Mouse (Mus musculus) heart, postnatal 0 days (tissue): ENCODE data around the gene Hmgb1. TPM values are rescaled to one million over a fixed set of nuclear protein-coding genes. Genes with fewer than 3 reads are reported as not detected.

ENCODE experiments used
- ATAC-seq: fragments of 200-750 bp; cut with Nextera tagmentation; 2 replicates; pipeline ENCODE4 v1.8.0; 2017; ENCODE audit warnings: low read depth, moderate number of reproducible peaks, moderate library complexity; ENCODE audit not compliant: insufficient read depth
- DNase-seq: peaks from one replicate; pipeline ENCODE4 v3.0.0-alpha.2; 2016; ENCODE audit warnings: low spot score
- H3K27ac ChIP-seq: fragments of 300-500 bp; sonication (generic); 2 replicates; pipeline ENCODE4 v1.5.1; 2014; ENCODE audit warnings: low read depth, mild to moderate bottlenecking
- H3K27me3 ChIP-seq: fragments of 300-500 bp; sonication (generic); 2 replicates; pipeline ENCODE4 v1.6.1; 2014; ENCODE audit warnings: low read length, mixed read lengths; ENCODE audit not compliant: control insufficient read depth, insufficient read depth
- H3K36me3 ChIP-seq: fragments of 300-500 bp; sonication (generic); replicated peaks from 2 replicates; pipeline ENCODE4 v1.6.1; 2014; ENCODE audit warnings: low read length, mixed read lengths; ENCODE audit not compliant: control insufficient read depth, insufficient read depth
- H3K4me1 ChIP-seq: fragments of 300-500 bp; sonication (generic); 2 replicates; pipeline ENCODE4 v1.6.1; 2014; ENCODE audit warnings: antibody characterized with exemption; ENCODE audit not compliant: control insufficient read depth, insufficient read depth
- H3K4me2 ChIP-seq: fragments of 300-500 bp; sonication (generic); 2 replicates; pipeline ENCODE4 v1.6.1; 2014; ENCODE audit warnings: low read depth, mild to moderate bottlenecking, low read length, moderate library complexity
- H3K4me3 ChIP-seq: fragments of 300-500 bp; sonication (generic); 2 replicates; pipeline ENCODE4 v1.5.1; 2014; ENCODE audit warnings: low read depth, low read length
- H3K9ac ChIP-seq: fragments of 300-500 bp; sonication (generic); replicated peaks from 2 replicates; pipeline ENCODE4 v1.6.1; 2014; ENCODE audit warnings: low read depth, low read length, mixed read lengths
- H3K9me3 ChIP-seq: fragments of 300-500 bp; sonication (generic); replicated peaks from 2 replicates; pipeline ENCODE4 v1.6.1; 2016; ENCODE audit warnings: low read length; ENCODE audit not compliant: control insufficient read depth
- CTCF ChIP-seq: IDR thresholded peaks from 2 replicates; pipeline ENCODE4 v1.5.1; 2016; ENCODE audit warnings: antibody characterized with exemption, control low read depth, low read depth
- EP300 ChIP-seq: IDR thresholded peaks from 2 replicates; pipeline ENCODE4 v1.6.1; 2016; ENCODE audit warnings: antibody characterized with exemption, low read depth
- WGBS: fragments of 180-500 bp; shearing (Covaris S2); extraction: QIAGEN DNeasy Blood & Tissue Kit; methylation state at CpG from one replicate; pipeline ENCODE4 v1.1.7; 2014; 5-methylcytosine and 5-hydroxymethylcytosine counted together
- polyA plus RNA-seq: library from polyadenylated mRNA; unstranded; fragments of >200 nt; fragmentation: Nextera tagmentation; extraction: Ambion mirVana; gene quantifications from 2 replicates; pipeline ENCODE4 v1.2.1, GENCODE M21; 2015
- total RNA-seq: library from RNA; depleted of rRNA; stranded (reverse); fragments of >200 nt; gene quantifications from 2 replicates; pipeline ENCODE4 v1.2.3, GENCODE M21; 2014; ENCODE audit warnings: low replicate concordance

Hmgb1 gene
- total and polyA plus RNA-seq, 2 experiments from 2014 or later: 107 to 540 TPM

- ATAC-seq (no peak), DNase-seq (no peak)
- H3K27ac ChIP-seq: no peak overlapping the region
- no peak overlapping the region for H3K9ac ChIP-seq
- TF ChIP-seq CTCF (no peak), EP300 (no peak)
- 43% methylated on average over 3 of the region's 3 CpGs for WGBS
- no peak overlapping the region for H3K4me2 ChIP-seq
- H3K4me1 ChIP-seq: no peaks in the 10 kb centered on the region
- H3K27me3 ChIP-seq: no peaks in the 10 kb centered on the region
- H3K4me3 ChIP-seq: no peak overlapping the region
- H3K36me3 ChIP-seq: peaks cover 22% of the 10 kb centered on the region
- H3K9me3 ChIP-seq: no peaks in the 10 kb centered on the region
Measured at GRCm38 (mm10) chr5:149219493-149219892, 35.2 kb upstream of the Hmgb1 start.

- Histone ChIP-seq H3K4me1 (no peaks in the 10 kb centered on the region), H3K9me3 (no peaks in the 10 kb centered on the region), H3K27me3 (no peaks in the 10 kb centered on the region), H3K4me3 (no peak overlapping the region), H3K36me3 (peaks cover 40% of the 10 kb centered on the region), H3K9ac (no peak overlapping the region), H3K4me2 (no peak overlapping the region), H3K27ac (no peak overlapping the region)
- TF ChIP-seq EP300 (no peak), CTCF (no peak)
- WGBS: 74% methylated on average over 6 of the region's 6 CpGs
- ATAC-seq (no peak), DNase-seq (no peak)
Measured at GRCm38 (mm10) chr5:149217524-149218357, 33.5 kb upstream of the Hmgb1 start.

- WGBS: 97% methylated on average over 7 of the region's 7 CpGs
- DNase-seq (no peak), ATAC-seq (no peak)
Measured at GRCm38 (mm10) chr5:149215540-149215939, 31.3 kb upstream of the Hmgb1 start.

GRCm38 (mm10) chr5:149212806-149213205, 28.5 kb upstream of the Hmgb1 start:
- H3K4me3 ChIP-seq: no peak overlapping the region
- ATAC-seq: no peak
- H3K36me3 ChIP-seq: peaks cover 75% of the 10 kb centered on the region
- no peak overlapping the region for H3K9ac ChIP-seq
- 77% methylated on average over 4 of the region's 4 CpGs for WGBS
- TF ChIP-seq CTCF (no peak), EP300 (no peak)
- no peaks in the 10 kb centered on the region for H3K27me3 ChIP-seq
- no peak overlapping the region for H3K27ac ChIP-seq
- no peak overlapping the region for H3K4me2 ChIP-seq
- DNase-seq: no peak
- no peaks in the 10 kb centered on the region for H3K4me1 ChIP-seq
- H3K9me3 ChIP-seq: no peaks in the 10 kb centered on the region

More at GRCm38 (mm10) chr5:149215540-149215939, 31.3 kb upstream of the Hmgb1 start:
- Histone ChIP-seq H3K27me3 (no peaks in the 10 kb centered on the region), H3K9me3 (no peaks in the 10 kb centered on the region), H3K4me2 (no peak overlapping the region), H3K36me3 (peaks cover 62% of the 10 kb centered on the region), H3K27ac (no peak overlapping the region), H3K4me1 (no peaks in the 10 kb centered on the region), H3K4me3 (no peak overlapping the region), H3K9ac (no peak overlapping the region)
- TF ChIP-seq EP300 (no peak), CTCF (no peak)

GRCm38 (mm10) chr5:149211041-149211440, 26.8 kb upstream of the Hmgb1 start:
- Histone ChIP-seq H3K27ac (no peak overlapping the region), H3K27me3 (no peaks in the 10 kb centered on the region), H3K4me2 (no peak overlapping the region), H3K9ac (no peak overlapping the region), H3K36me3 (peaks cover 78% of the 10 kb centered on the region), H3K4me1 (no peaks in the 10 kb centered on the region), H3K9me3 (no peaks in the 10 kb centered on the region), H3K4me3 (no peak overlapping the region)
- ATAC-seq (no peak), DNase-seq (no peak)
- TF ChIP-seq EP300: no peak
- no peak for TF ChIP-seq CTCF
- 91% methylated on average over 4 of the region's 4 CpGs for WGBS

GRCm38 (mm10) chr5:149209328-149209727, 25.0 kb upstream of the Hmgb1 start:
- no peak overlapping the region for H3K9ac ChIP-seq
- H3K4me1 ChIP-seq: no peaks in the 10 kb centered on the region
- H3K27me3 ChIP-seq: no peaks in the 10 kb centered on the region
- ATAC-seq (no peak; the same call in 1 of the 2 replicates), DNase-seq (no peak)
- no peak overlapping the region for H3K4me3 ChIP-seq
- TF ChIP-seq CTCF (no peak), EP300 (no peak)
- peaks cover 74% of the 10 kb centered on the region for H3K36me3 ChIP-seq
- H3K4me2 ChIP-seq: no peak overlapping the region
- 0 out of 2 replicates have a peak overlapping the region, but pooled peaks have one; percentile 20 for H3K27ac ChIP-seq
- 61% methylated on average over 8 of the region's 8 CpGs for WGBS
- H3K9me3 ChIP-seq: no peaks in the 10 kb centered on the region
